Mouse (Mus musculus): ENCODE results near the gene Nckap5. TPM values are rescaled to one million over a fixed set of nuclear protein-coding genes. Genes with fewer than 3 reads are reported as not detected.

Nckap5 gene
- polyA plus RNA-seq, 1 experiment from 2014 or later = 5.1 TPM

GRCm38 (mm10) chr1:126210212-126210611 is 620.4 kb downstream of the Nckap5 start:
- no peak for ATAC-seq (ENCODE audit: extremely low read depth, insufficient number of reproducible peaks, low FRiP score, low TSS enrichment)
- Histone ChIP-seq H3K36me3 (no peaks in the 10 kb centered on the region), H3K27me3 (replicated peaks) (no peaks in the 10 kb centered on the region), H3K27ac (replicated peaks) (no peak overlapping the region), H3K4me2 (no peak overlapping the region), H3K4me1 (no peaks in the 10 kb centered on the region), H3K9me3 (no peaks in the 10 kb centered on the region), H3K4me3 (no peak overlapping the region), H3K9ac (no peak overlapping the region)
- 60% methylated on average over 6 of the region's 6 CpGs for WGBS

- no peak for ATAC-seq (ENCODE audit: extremely low read depth, insufficient number of reproducible peaks, low FRiP score, low TSS enrichment)
- no peaks in the 10 kb centered on the region for H3K9me3 ChIP-seq
- H3K9ac ChIP-seq = no peak overlapping the region
- no peaks in the 10 kb centered on the region for H3K36me3 ChIP-seq
- no peak overlapping the region for H3K4me2 ChIP-seq
- no peaks in the 10 kb centered on the region for H3K27me3 ChIP-seq (replicated peaks)
- H3K4me1 ChIP-seq = no peaks in the 10 kb centered on the region
- no peak overlapping the region for H3K27ac ChIP-seq (replicated peaks)
- no peak overlapping the region for H3K4me3 ChIP-seq
- WGBS = 81% methylated on average over 5 of the region's 5 CpGs
Observed at GRCm38 (mm10) chr1:126209743-126210142, 620.9 kb downstream of the Nckap5 start.

DNA sequence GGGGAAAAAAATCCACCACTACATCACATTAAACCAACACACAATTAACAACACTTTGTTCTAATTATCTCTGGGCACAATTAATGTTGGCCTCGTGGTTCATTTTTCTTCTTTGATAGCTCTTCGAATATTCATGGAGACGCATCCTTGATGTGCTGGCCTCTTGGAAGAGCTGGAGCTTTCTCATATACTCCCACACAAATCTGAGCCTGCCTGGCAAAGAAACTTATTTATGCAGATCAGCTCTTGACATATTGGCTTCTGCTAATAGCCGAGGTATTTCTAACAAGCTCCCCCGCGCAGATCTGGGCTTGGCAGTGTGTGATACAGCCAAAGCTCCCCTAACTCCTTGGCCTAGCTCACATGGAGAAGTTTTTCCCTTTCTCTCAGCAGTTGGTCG is 621.5 kb downstream of the Nckap5 start:
- no peak overlapping the region for H3K27ac ChIP-seq (replicated peaks)
- no peak overlapping the region for H3K4me2 ChIP-seq
- WGBS = 82% methylated on average over 7 of the region's 7 CpGs
- H3K9me3 ChIP-seq = no peaks in the 10 kb centered on the region
- no peaks in the 10 kb centered on the region for H3K4me1 ChIP-seq
- H3K36me3 ChIP-seq = no peaks in the 10 kb centered on the region
- H3K27me3 ChIP-seq (replicated peaks) = no peaks in the 10 kb centered on the region
- no peak overlapping the region for H3K9ac ChIP-seq
- ATAC-seq (ENCODE audit: extremely low read depth, insufficient number of reproducible peaks, low FRiP score, low TSS enrichment) = no peak
- H3K4me3 ChIP-seq = no peak overlapping the region

- Histone ChIP-seq H3K27ac (replicated peaks) (no peak overlapping the region), H3K9ac (no peak overlapping the region), H3K36me3 (no peaks in the 10 kb centered on the region), H3K4me2 (no peak overlapping the region), H3K9me3 (no peaks in the 10 kb centered on the region), H3K4me1 (no peaks in the 10 kb centered on the region), H3K27me3 (replicated peaks) (no peaks in the 10 kb centered on the region), H3K4me3 (no peak overlapping the region)
- no peak for ATAC-seq (ENCODE audit: extremely low read depth, insufficient number of reproducible peaks, low FRiP score, low TSS enrichment)
Observed at GRCm38 (mm10) chr1:126196937-126197336, 633.7 kb downstream of the Nckap5 start.

DNA sequence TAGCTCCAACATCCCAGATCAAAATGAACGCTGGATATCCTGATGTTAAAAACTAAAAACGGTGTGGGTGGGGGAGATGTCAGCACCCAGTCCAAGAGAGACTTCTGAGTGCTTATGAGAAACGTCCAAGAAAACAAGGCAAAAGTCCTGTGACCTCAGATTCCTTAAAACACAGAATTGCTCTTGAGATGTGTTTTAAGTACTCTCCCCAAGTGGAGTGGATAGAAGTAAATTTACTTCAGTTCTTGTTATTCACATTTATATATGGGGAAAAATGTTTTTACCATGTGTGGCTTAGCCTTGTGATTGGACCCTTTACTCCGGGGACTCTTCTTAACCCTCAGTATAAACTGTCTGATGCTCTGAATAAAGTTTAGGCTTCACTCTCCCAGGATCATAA is 640.2 kb downstream of the Nckap5 start:
- no peak for ATAC-seq (ENCODE audit: extremely low read depth, insufficient number of reproducible peaks, low FRiP score, low TSS enrichment)
- 69% methylated on average over 4 of the region's 4 CpGs for WGBS

GRCm38 (mm10) chr1:126183751-126184150 is 646.8 kb downstream of the Nckap5 start:
- no peaks in the 10 kb centered on the region for H3K27me3 ChIP-seq (replicated peaks)
- no peak overlapping the region for H3K4me2 ChIP-seq
- no peaks in the 10 kb centered on the region for H3K36me3 ChIP-seq
- WGBS = 84% methylated on average over 7 of the region's 7 CpGs
- no peaks in the 10 kb centered on the region for H3K4me1 ChIP-seq
- H3K9ac ChIP-seq = no peak overlapping the region
- H3K4me3 ChIP-seq = no peak overlapping the region
- no peaks in the 10 kb centered on the region for H3K9me3 ChIP-seq
- H3K27ac ChIP-seq (replicated peaks) = no peak overlapping the region
- no peak for ATAC-seq (ENCODE audit: extremely low read depth, insufficient number of reproducible peaks, low FRiP score, low TSS enrichment)

More for the DNA sequence above, 640.2 kb downstream of the Nckap5 start:
- H3K9ac ChIP-seq = no peak overlapping the region
- no peak overlapping the region for H3K27ac ChIP-seq (replicated peaks)
- no peaks in the 10 kb centered on the region for H3K36me3 ChIP-seq
- H3K4me1 ChIP-seq = no peaks in the 10 kb centered on the region
- no peak overlapping the region for H3K4me2 ChIP-seq
- no peak overlapping the region for H3K4me3 ChIP-seq
- H3K27me3 ChIP-seq (replicated peaks) = no peaks in the 10 kb centered on the region
- no peaks in the 10 kb centered on the region for H3K9me3 ChIP-seq

GRCm38 (mm10) chr1:126168579-126168978 is 662.0 kb downstream of the Nckap5 start:
- 75% methylated on average over 1 of the region's 1 CpGs for WGBS
- Histone ChIP-seq H3K27me3 (replicated peaks) (no peaks in the 10 kb centered on the region), H3K4me2 (no peak overlapping the region), H3K9me3 (no peaks in the 10 kb centered on the region), H3K4me3 (no peak overlapping the region), H3K27ac (replicated peaks) (no peak overlapping the region), H3K36me3 (no peaks in the 10 kb centered on the region), H3K4me1 (no peaks in the 10 kb centered on the region), H3K9ac (no peak overlapping the region)
- no peak for ATAC-seq (ENCODE audit: extremely low read depth, insufficient number of reproducible peaks, low FRiP score, low TSS enrichment)

GRCm38 (mm10) chr1:126168131-126168530 is 662.5 kb downstream of the Nckap5 start:
- Histone ChIP-seq H3K4me1 (no peaks in the 10 kb centered on the region), H3K9me3 (no peaks in the 10 kb centered on the region), H3K4me3 (no peak overlapping the region), H3K27me3 (replicated peaks) (no peaks in the 10 kb centered on the region), H3K36me3 (no peaks in the 10 kb centered on the region), H3K4me2 (no peak overlapping the region), H3K9ac (no peak overlapping the region), H3K27ac (replicated peaks) (no peak overlapping the region)
- 55% methylated on average over 2 of the region's 2 CpGs for WGBS
- no peak for ATAC-seq (ENCODE audit: extremely low read depth, insufficient number of reproducible peaks, low FRiP score, low TSS enrichment)

- Histone ChIP-seq H3K36me3 (no peaks in the 10 kb centered on the region), H3K9me3 (no peaks in the 10 kb centered on the region), H3K4me2 (no peak overlapping the region), H3K27me3 (replicated peaks) (no peaks in the 10 kb centered on the region), H3K9ac (no peak overlapping the region), H3K4me1 (no peaks in the 10 kb centered on the region), H3K4me3 (no peak overlapping the region), H3K27ac (replicated peaks) (no peak overlapping the region)
- 76% methylated on average over 7 of the region's 7 CpGs for WGBS
- ATAC-seq (ENCODE audit: extremely low read depth, insufficient number of reproducible peaks, low FRiP score, low TSS enrichment) = no peak
Observed at GRCm38 (mm10) chr1:126167546-126167945, 663.1 kb downstream of the Nckap5 start.

GRCm38 (mm10) chr1:126159287-126159686 is 671.3 kb downstream of the Nckap5 start:
- ATAC-seq (ENCODE audit: extremely low read depth, insufficient number of reproducible peaks, low FRiP score, low TSS enrichment) = no peak
- Histone ChIP-seq H3K36me3 (no peaks in the 10 kb centered on the region), H3K9ac (no peak overlapping the region), H3K4me3 (no peak overlapping the region), H3K4me1 (no peaks in the 10 kb centered on the region), H3K27ac (replicated peaks) (no peak overlapping the region), H3K9me3 (no peaks in the 10 kb centered on the region), H3K4me2 (no peak overlapping the region), H3K27me3 (replicated peaks) (no peaks in the 10 kb centered on the region)
- 77% methylated on average over 6 of the region's 6 CpGs for WGBS

DNA sequence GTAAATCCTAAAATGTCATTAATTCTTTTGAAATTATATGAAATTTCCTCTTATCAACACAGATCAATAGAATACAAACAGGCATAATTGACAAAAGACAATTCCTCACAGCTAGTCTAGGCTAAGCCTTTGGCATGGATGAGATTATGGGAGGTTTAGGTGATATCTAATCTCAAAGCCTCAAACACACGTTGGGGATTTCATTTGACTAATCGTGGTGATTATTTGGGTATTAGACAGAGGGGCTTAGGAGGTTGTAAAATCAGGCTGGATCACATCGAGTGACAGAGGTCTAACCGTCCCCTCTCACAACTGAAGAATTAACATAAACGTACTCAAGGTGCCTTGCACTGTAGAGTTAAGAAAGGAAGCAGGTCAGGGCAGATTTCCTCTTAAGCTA is 674.8 kb downstream of the Nckap5 start:
- no peaks in the 10 kb centered on the region for H3K9me3 ChIP-seq
- no peak overlapping the region for H3K4me3 ChIP-seq
- no peaks in the 10 kb centered on the region for H3K36me3 ChIP-seq
- H3K27ac ChIP-seq (replicated peaks) = no peak overlapping the region
- no peak overlapping the region for H3K4me2 ChIP-seq
- no peak for ATAC-seq (ENCODE audit: extremely low read depth, insufficient number of reproducible peaks, low FRiP score, low TSS enrichment)
- H3K27me3 ChIP-seq (replicated peaks) = no peaks in the 10 kb centered on the region
- peaks cover 10% of the 10 kb centered on the region for H3K4me1 ChIP-seq
- 56% methylated on average over 5 of the region's 5 CpGs for WGBS
- no peak overlapping the region for H3K9ac ChIP-seq

- Histone ChIP-seq H3K9me3 (no peaks in the 10 kb centered on the region), H3K27ac (replicated peaks) (no peak overlapping the region), H3K36me3 (no peaks in the 10 kb centered on the region), H3K9ac (no peak overlapping the region), H3K4me3 (no peak overlapping the region), H3K4me2 (no peak overlapping the region), H3K4me1 (peaks cover 12% of the 10 kb centered on the region), H3K27me3 (replicated peaks) (no peaks in the 10 kb centered on the region)
- WGBS = 72% methylated on average over 6 of the region's 6 CpGs
- ATAC-seq (ENCODE audit: extremely low read depth, insufficient number of reproducible peaks, low FRiP score, low TSS enrichment) = no peak
Observed at GRCm38 (mm10) chr1:126153516-126154234, 676.9 kb downstream of the Nckap5 start.
